Mouse (Mus musculus) forebrain, embryonic 14.5 days (tissue): Measurements from ENCODE around the gene Scamp4. TPM values are rescaled to one million over a fixed set of nuclear protein-coding genes. Genes with fewer than 3 reads are reported as not detected.

Experiments
- ATAC-seq: fragments of 200-750 bp; cut with Nextera tagmentation; 2 replicates; pipeline ENCODE4 v1.8.0; 2017; ENCODE audit warnings: mild to moderate bottlenecking, moderate library complexity
- DNase-seq: peaks from one replicate; pipeline ENCODE4 v3.0.0-alpha.2; 2015; ENCODE audit warnings: low spot score
- H3K27ac ChIP-seq: fragments of 300-500 bp; sonication (generic); 2 replicates; pipeline ENCODE4 v1.5.1; 2014; ENCODE audit warnings: low read depth, mild to moderate bottlenecking, control low read depth, low read length, moderate library complexity
- H3K27me3 ChIP-seq: fragments of 300-500 bp; sonication (generic); replicated peaks from 2 replicates; pipeline ENCODE4 v1.6.1; 2014; ENCODE audit warnings: low read length, control low read depth, mixed read lengths; ENCODE audit not compliant: control insufficient read depth, insufficient read depth
- H3K36me3 ChIP-seq: fragments of 300-500 bp; sonication (generic); 2 replicates; pipeline ENCODE4 v1.6.1; 2014; ENCODE audit warnings: low read length, control low read depth; ENCODE audit not compliant: control insufficient read depth, insufficient read depth
- H3K4me1 ChIP-seq: fragments of 300-500 bp; sonication (generic); 2 replicates; pipeline ENCODE4 v1.6.1; 2014; ENCODE audit warnings: antibody characterized with exemption, low read length, control low read depth; ENCODE audit not compliant: control insufficient read depth, insufficient read depth
- H3K4me2 ChIP-seq: fragments of 300-500 bp; sonication (generic); 2 replicates; pipeline ENCODE4 v1.6.1; 2014; ENCODE audit warnings: mild to moderate bottlenecking, control low read depth, low read length
- H3K4me3 ChIP-seq: fragments of 300-500 bp; sonication (generic); 2 replicates; pipeline ENCODE4 v1.5.1; 2014; ENCODE audit warnings: low read depth, low read length, control low read depth
- H3K9ac ChIP-seq: fragments of 300-500 bp; sonication (generic); 2 replicates; pipeline ENCODE4 v1.6.1; 2014; ENCODE audit warnings: mild to moderate bottlenecking, low read length, control low read depth, moderate library complexity
- H3K9me3 ChIP-seq: fragments of 300-500 bp; sonication (generic); replicated peaks from 2 replicates; pipeline ENCODE4 v1.6.1; 2016; ENCODE audit warnings: low read length, control low read depth, mixed read lengths; ENCODE audit not compliant: control insufficient read depth
- WGBS: fragments of 180-500 bp; shearing (Covaris S2); extraction: QIAGEN DNeasy Blood & Tissue Kit; methylation state at CpG from one replicate; pipeline ENCODE4 v1.1.7; 2014; 5-methylcytosine and 5-hydroxymethylcytosine counted together
- microRNA-seq: library from miRNA; unstranded; fragments of <30 nt; microRNA quantifications from one replicate; pipeline ENCODE4, GENCODE M21; 2016
- polyA plus RNA-seq: library from polyadenylated mRNA; unstranded; fragments of >200 nt; fragmentation: Nextera tagmentation; extraction: Ambion mirVana; gene quantifications from 2 replicates; pipeline ENCODE4 v1.2.1, GENCODE M21; 2014

Scamp4 gene
- polyA plus RNA-seq, 1 experiment from 2014 or later: 57.7 TPM

DNA sequence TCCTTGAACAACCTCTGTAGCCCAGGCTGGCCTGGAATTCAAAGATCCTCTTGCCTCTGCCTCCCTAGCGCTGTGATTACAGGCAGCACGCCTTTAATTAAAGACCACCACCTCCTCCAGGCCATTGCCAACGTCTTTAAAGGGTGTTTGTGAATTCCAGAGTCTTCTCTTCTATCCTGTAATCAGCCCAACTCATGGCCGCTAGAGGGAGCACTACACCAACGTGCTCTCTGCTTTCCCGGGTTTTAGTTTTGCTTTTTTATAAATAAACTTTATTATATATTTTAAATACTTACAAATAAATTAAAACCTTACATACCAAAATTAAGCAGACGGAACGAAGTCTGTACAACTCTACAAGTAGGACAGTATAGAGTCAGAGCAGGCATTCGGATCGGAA, 56.5 kb downstream of the Scamp4 start:
- DNase-seq: peak; percentile 86
- 7% methylated on average over 10 of the region's 10 CpGs for WGBS
- no peak overlapping the region for H3K9ac ChIP-seq
- H3K27me3 ChIP-seq: no peaks in the 10 kb centered on the region
- peaks cover 8% of the 10 kb centered on the region for H3K4me1 ChIP-seq
- H3K27ac ChIP-seq: no peak overlapping the region
- no peaks in the 10 kb centered on the region for H3K36me3 ChIP-seq
- H3K4me2 ChIP-seq: peak overlapping the region; percentile 33
- H3K9me3 ChIP-seq: no peaks in the 10 kb centered on the region
- no peak for ATAC-seq
- 0 out of 2 replicates have a peak overlapping the region, but pooled peaks have one; percentile 11 for H3K4me3 ChIP-seq

DNA sequence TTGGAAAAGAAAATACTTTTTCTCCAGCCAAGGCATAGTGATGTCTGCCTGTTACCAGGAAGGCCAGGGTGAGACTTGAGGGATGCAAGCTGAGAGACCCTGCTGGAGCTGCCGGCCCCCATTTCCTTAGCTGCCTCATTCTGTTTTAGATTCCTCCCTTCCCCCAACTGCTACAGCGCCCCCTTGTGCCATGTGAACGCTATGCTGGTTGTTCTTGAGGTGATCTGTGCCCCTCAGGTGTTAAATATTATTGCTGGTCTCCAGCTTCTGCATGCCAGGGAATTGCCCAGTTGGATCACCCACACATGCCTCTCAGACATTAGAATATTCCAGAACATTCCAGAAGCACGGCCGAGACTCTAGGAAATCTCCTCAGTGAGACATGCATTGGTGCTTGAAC, 58.5 kb downstream of the Scamp4 start:
- DNase-seq: peak; percentile 31

DNA sequence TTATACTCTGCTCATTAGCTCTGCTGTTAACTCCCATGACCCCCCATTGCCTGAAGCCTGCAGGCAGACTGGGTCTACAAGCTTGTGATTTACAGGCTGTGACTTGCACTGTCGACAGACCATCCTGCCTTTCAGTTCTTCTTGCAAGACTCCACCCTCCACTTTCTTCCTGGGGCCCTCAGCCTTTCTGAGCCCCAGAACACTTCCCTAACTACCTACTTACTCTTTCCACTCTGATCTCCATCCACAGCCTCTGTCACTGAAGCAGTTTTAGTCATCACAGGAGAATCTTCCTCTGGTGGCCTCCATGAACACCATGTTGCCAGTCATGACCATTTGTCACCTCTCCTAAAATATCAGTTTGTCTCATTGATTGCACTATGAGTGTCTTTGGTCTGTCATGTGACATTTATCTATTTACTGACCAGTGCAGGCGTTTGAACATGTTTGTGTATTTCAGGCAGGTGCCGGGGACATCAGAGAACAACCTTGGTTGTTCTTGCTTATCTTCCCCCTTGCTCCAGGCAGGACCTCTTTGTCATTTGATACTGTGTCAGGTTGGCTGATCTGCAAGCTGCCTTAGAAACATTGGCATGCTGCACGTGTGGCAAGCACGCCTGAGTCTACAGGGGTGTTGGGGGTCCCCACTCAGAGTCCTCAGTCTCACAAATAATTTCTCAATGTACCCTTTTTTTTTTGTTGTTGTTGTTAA, 61.0 kb downstream of the Scamp4 start:
- H3K36me3 ChIP-seq: peaks cover 34% of the 10 kb centered on the region
- H3K9ac ChIP-seq: no peak overlapping the region
- DNase-seq (no peak), ATAC-seq (no peak)
- 60% methylated on average over 5 of the region's 5 CpGs for WGBS
- H3K4me1 ChIP-seq: no peaks in the 10 kb centered on the region; the same call in 1 of the 2 replicates
- no peak overlapping the region for H3K27ac ChIP-seq
- no peaks in the 10 kb centered on the region for H3K27me3 ChIP-seq
- no peaks in the 10 kb centered on the region for H3K9me3 ChIP-seq
- no peak overlapping the region for H3K4me2 ChIP-seq
- no peak overlapping the region for H3K4me3 ChIP-seq

More for the DNA sequence above, 58.5 kb downstream of the Scamp4 start:
- Histone ChIP-seq H3K27ac (no peak overlapping the region), H3K9ac (no peak overlapping the region), H3K4me1 (no peaks in the 10 kb centered on the region; the same call in 1 of the 2 replicates), H3K9me3 (no peaks in the 10 kb centered on the region), H3K27me3 (no peaks in the 10 kb centered on the region), H3K4me2 (no peak overlapping the region), H3K36me3 (peaks cover 9% of the 10 kb centered on the region), H3K4me3 (no peak overlapping the region)
- no peak for ATAC-seq
- 29% methylated on average over 5 of the region's 5 CpGs for WGBS

DNA sequence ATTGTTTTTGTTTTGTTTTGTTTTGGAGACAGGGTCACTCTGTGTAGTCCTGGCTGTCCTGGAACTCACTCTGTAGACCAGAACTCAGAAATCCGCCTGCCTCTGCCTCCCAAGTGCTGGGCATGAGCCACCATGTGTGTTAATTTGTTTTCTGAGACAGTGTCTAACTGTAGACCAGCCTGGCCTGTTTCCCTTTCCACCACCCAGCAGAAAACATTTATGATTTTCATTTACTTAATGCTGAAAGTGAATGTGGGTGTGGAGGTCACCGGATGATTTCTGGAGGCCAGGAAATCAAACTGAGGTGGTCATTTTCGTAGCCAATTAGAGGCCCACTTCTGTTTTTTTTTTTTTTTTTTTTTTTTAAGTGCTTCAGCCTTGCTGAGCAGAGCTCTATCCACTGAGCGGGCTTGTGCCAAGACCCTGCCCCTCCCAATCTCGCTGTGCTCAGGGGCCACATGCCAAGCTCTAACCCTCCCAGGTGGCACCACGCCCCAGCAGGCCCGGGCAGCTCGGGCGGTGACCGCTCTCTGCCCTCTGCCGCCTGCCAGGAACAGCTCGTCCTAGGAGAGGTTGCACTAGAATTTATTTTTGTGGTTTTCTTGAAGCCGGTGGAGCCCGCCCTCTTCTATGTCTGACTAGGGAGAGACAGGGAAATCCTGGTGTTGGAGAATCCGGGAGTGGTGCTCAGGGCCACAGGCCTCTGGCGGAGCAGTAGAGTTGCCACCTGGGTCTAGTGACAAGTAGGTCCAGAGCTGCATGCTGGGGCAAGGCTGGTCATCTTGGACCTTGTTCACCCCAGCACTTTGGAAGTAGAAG, 61.7 kb downstream of the Scamp4 start:
- peak; percentile 45 for ATAC-seq

DNA sequence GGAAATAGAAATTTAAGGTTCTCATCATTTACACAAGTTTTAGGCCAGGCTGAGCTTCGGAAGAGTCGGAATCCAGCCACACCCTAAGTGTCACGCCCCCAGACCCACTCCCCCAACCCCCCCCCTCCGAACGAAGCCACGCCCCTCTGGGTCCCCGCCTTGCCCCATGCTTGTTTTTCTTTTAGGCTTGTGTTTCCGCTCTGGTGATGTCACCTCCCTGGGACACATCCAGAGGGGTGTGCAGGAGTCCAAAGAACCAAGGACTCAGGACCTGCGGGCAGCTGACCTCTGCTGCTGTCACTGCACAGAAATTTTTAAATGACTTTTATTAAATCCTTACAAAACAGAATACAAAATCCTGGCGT, 62.3 kb downstream of the Scamp4 start:
- H3K4me3 ChIP-seq: no peak overlapping the region
- ATAC-seq (no peak), DNase-seq (no peak)
- H3K36me3 ChIP-seq: peaks cover 48% of the 10 kb centered on the region
- H3K9me3 ChIP-seq: no peaks in the 10 kb centered on the region
- no peaks in the 10 kb centered on the region for H3K27me3 ChIP-seq
- H3K4me2 ChIP-seq: no peak overlapping the region
- H3K4me1 ChIP-seq: no peaks in the 10 kb centered on the region; the same call in 1 of the 2 replicates
- no peak overlapping the region for H3K9ac ChIP-seq
- WGBS: 25% methylated on average over 10 of the region's 10 CpGs
- no peak overlapping the region for H3K27ac ChIP-seq

More for the DNA sequence above, 61.7 kb downstream of the Scamp4 start:
- no peak for DNase-seq
- no peaks in the 10 kb centered on the region; the same call in 1 of the 2 replicates for H3K4me1 ChIP-seq
- H3K4me3 ChIP-seq: no peak overlapping the region
- WGBS: 51% methylated on average over 16 of the region's 16 CpGs
- no peaks in the 10 kb centered on the region for H3K27me3 ChIP-seq
- H3K9me3 ChIP-seq: no peaks in the 10 kb centered on the region
- H3K27ac ChIP-seq: peak overlapping the region; percentile 27; the same call in 1 of the 2 replicates
- H3K9ac ChIP-seq: no peak overlapping the region
- H3K4me2 ChIP-seq: no peak overlapping the region
- H3K36me3 ChIP-seq: peaks cover 42% of the 10 kb centered on the region

Small RNA genes within 50 kb of the gene (microRNA-seq; reads per million reads assigned to microRNA genes)
- gene Mir6912: not detected

Other genes starting within 250 kb of the Scamp4 start
- 1.2 and 1.9 TPM in 2 replicates for gene Plk5, start 246.4 kb upstream of the Scamp4 start, polyA plus RNA-seq
- 16.9 and 17.8 TPM in 2 replicates for gene Mex3d, start 215.2 kb upstream of the Scamp4 start, polyA plus RNA-seq
- 216 and 221 TPM in 2 replicates for gene Mbd3, start 203.3 kb upstream of the Scamp4 start, polyA plus RNA-seq
- gene Uqcr11, start 196.0 kb upstream of the Scamp4 start, polyA plus RNA-seq: 628 and 893 TPM in 2 replicates
- gene Tcf3, start 169.2 kb upstream of the Scamp4 start, polyA plus RNA-seq: 64.4 and 73.5 TPM in 2 replicates
- gene Onecut3, start 108.0 kb upstream of the Scamp4 start, polyA plus RNA-seq: 0.28 and 0.34 TPM in 2 replicates
- 0.30 and 0.33 TPM in 2 replicates for gene Atp8b3, start 63.7 kb upstream of the Scamp4 start, polyA plus RNA-seq
- gene Rexo1, start 41.3 kb upstream of the Scamp4 start, polyA plus RNA-seq: 22.3 and 28.8 TPM in 2 replicates
- 6.2 and 6.6 TPM in 2 replicates for gene Klf16, start 25.6 kb upstream of the Scamp4 start, polyA plus RNA-seq
- 118 and 126 TPM in 2 replicates for gene Abhd17a, start 12.5 kb upstream of the Scamp4 start, polyA plus RNA-seq
- 3.6 and 7.4 TPM in 2 replicates for gene Adat3, start within 50 bp of the Scamp4 start, polyA plus RNA-seq
- 1.1 and 1.6 TPM in 2 replicates for gene Gm49322, start 3.1 kb downstream of the Scamp4 start, polyA plus RNA-seq
- gene Csnk1g2, start 20.0 kb downstream of the Scamp4 start, polyA plus RNA-seq: 35.9 and 49.2 TPM in 2 replicates
- gene Btbd2, start 54.2 kb downstream of the Scamp4 start, polyA plus RNA-seq: 42.6 and 52.2 TPM in 2 replicates
- 43.1 and 49.1 TPM in 2 replicates for gene Mknk2, start 75.2 kb downstream of the Scamp4 start, polyA plus RNA-seq
- gene Mob3a, start 99.1 kb downstream of the Scamp4 start, polyA plus RNA-seq: 35.7 and 37.2 TPM in 2 replicates
- gene Izumo4, start 99.3 kb downstream of the Scamp4 start, polyA plus RNA-seq: 16.0 and 21.5 TPM in 2 replicates
- 81.0 and 99.5 TPM in 2 replicates for gene Ap3d1, start 139.4 kb downstream of the Scamp4 start, polyA plus RNA-seq
- gene Dot1l, start 152.3 kb downstream of the Scamp4 start, polyA plus RNA-seq: 13.6 and 19.3 TPM in 2 replicates
- gene Sf3a2, start 195.3 kb downstream of the Scamp4 start, polyA plus RNA-seq: 66.6 and 71.7 TPM in 2 replicates
- gene Plekhj1, start 195.8 kb downstream of the Scamp4 start, polyA plus RNA-seq: 140 and 143 TPM in 2 replicates
- gene Amh, start 202.4 kb downstream of the Scamp4 start, polyA plus RNA-seq: 0.10 TPM in 1 of 2 replicates, not detected in the other
- gene Jsrp1, start 210.6 kb downstream of the Scamp4 start, polyA plus RNA-seq: 0.30 and 0.31 TPM in 2 replicates
- gene Oaz1, start 223.8 kb downstream of the Scamp4 start, polyA plus RNA-seq: 1,568 and 1,701 TPM in 2 replicates
- gene Lingo3, start 241.2 kb downstream of the Scamp4 start, polyA plus RNA-seq: 2.7 and 4.7 TPM in 2 replicates